Mouse (Mus musculus): ENCODE data around the gene Defa22. TPM values are rescaled to one million over a fixed set of nuclear protein-coding genes. Genes with fewer than 3 reads are reported as not detected.
"Not testable (repeated sequence)": the region's sequence is repeated elsewhere in the genome, so short reads cannot be mapped to it uniquely, and the experiment has no call there.

Gene Defa22
- polyA plus RNA-seq (2015; fragmentation: Nextera tagmentation; extraction: Ambion mirVana) = not detected in 2 replicates

- H3K9me3 ChIP-seq; ATAC-seq (ENCODE audit: low FRiP score); H3K4me3 ChIP-seq; H3K4me2 ChIP-seq; H3K36me3 ChIP-seq; H3K9ac ChIP-seq; H3K27ac ChIP-seq; H3K4me1 ChIP-seq (replicated peaks); H3K27me3 ChIP-seq: not testable (repeated sequence)
- no CpG with 5 or more reads among the region's 1 CpGs for WGBS
Observed at GRCm38 (mm10) chr8:21161977-21162376, at the start of gene Defa22. Defa22 (plus strand) TSS chr8:21162277.

GRCm38 (mm10) chr8:21134342-21134741 lies 27.7 kb upstream of the Defa22 start, which contains the start of gene Defa30:
Defa30 (plus strand) TSS chr8:21134642.
- H3K9me3 ChIP-seq; H3K27ac ChIP-seq; H3K4me2 ChIP-seq; H3K27me3 ChIP-seq; H3K9ac ChIP-seq; ATAC-seq (ENCODE audit: low FRiP score); H3K4me3 ChIP-seq; H3K36me3 ChIP-seq; H3K4me1 ChIP-seq (replicated peaks): not testable (repeated sequence)
- 59% methylated on average over 3 of the region's 3 CpGs for WGBS

GRCm38 (mm10) chr8:21191314-21191713 lies 29.2 kb downstream of the Defa22 start, which contains the start of gene Defa31:
Defa31 (plus strand) TSS chr8:21191614.
- not testable (repeated sequence) for H3K4me2 ChIP-seq; H3K9ac ChIP-seq; H3K27ac ChIP-seq; H3K36me3 ChIP-seq; H3K4me3 ChIP-seq; H3K9me3 ChIP-seq; H3K27me3 ChIP-seq; ATAC-seq (ENCODE audit: low FRiP score); H3K4me1 ChIP-seq (replicated peaks)
- no CpG with 5 or more reads among the region's 1 CpGs for WGBS

GRCm38 (mm10) chr8:21201261-21201660 lies 39.2 kb downstream of the Defa22 start, which contains the start of gene Gm15293:
Gm15293 (plus strand) TSS chr8:21201561.
- not testable (repeated sequence) for H3K9ac ChIP-seq; H3K9me3 ChIP-seq; H3K4me3 ChIP-seq; H3K4me1 ChIP-seq (replicated peaks); H3K36me3 ChIP-seq; H3K27ac ChIP-seq; H3K4me2 ChIP-seq; H3K27me3 ChIP-seq; ATAC-seq (ENCODE audit: low FRiP score)
- WGBS = no CpG with 5 or more reads among the region's 1 CpGs

Other genes with a start within 250 kb of the Defa22 start
- not detected in 2 replicates for gene Gm6040, start 240.2 kb upstream of the Defa22 start, polyA plus RNA-seq (2015; fragmentation: Nextera tagmentation; extraction: Ambion mirVana)
- not detected in 2 replicates for gene AY761185, start 217.6 kb upstream of the Defa22 start, polyA plus RNA-seq (2015; fragmentation: Nextera tagmentation; extraction: Ambion mirVana)
- gene Defa21, start 136.7 kb upstream of the Defa22 start, polyA plus RNA-seq (2015; fragmentation: Nextera tagmentation; extraction: Ambion mirVana) = not detected in 2 replicates
- gene Defa23, start 107.2 kb upstream of the Defa22 start, polyA plus RNA-seq (2015; fragmentation: Nextera tagmentation; extraction: Ambion mirVana) = not detected in 2 replicates
- not detected in 2 replicates for gene Defa35, start 97.2 kb upstream of the Defa22 start, polyA plus RNA-seq (2015; fragmentation: Nextera tagmentation; extraction: Ambion mirVana)
- not detected in 2 replicates for gene Defa25, start 77.8 kb upstream of the Defa22 start, polyA plus RNA-seq (2015; fragmentation: Nextera tagmentation; extraction: Ambion mirVana)
- not detected in 2 replicates for gene Gm14851, start 66.2 kb upstream of the Defa22 start, polyA plus RNA-seq (2015; fragmentation: Nextera tagmentation; extraction: Ambion mirVana)
- not detected in 2 replicates for gene Defa30, start 27.6 kb upstream of the Defa22 start, polyA plus RNA-seq (2015; fragmentation: Nextera tagmentation; extraction: Ambion mirVana)
- gene Defa31, start 29.3 kb downstream of the Defa22 start, polyA plus RNA-seq (2015; fragmentation: Nextera tagmentation; extraction: Ambion mirVana) = not detected in 2 replicates
- gene Gm15293, start 39.3 kb downstream of the Defa22 start, polyA plus RNA-seq (2015; fragmentation: Nextera tagmentation; extraction: Ambion mirVana) = not detected in 2 replicates
- gene Gm15292, start 87.5 kb downstream of the Defa22 start, polyA plus RNA-seq (2015; fragmentation: Nextera tagmentation; extraction: Ambion mirVana) = not detected in 2 replicates
- gene Defa27, start 153.3 kb downstream of the Defa22 start, polyA plus RNA-seq (2015; fragmentation: Nextera tagmentation; extraction: Ambion mirVana) = not detected in 2 replicates
- not detected in 2 replicates for gene Defa29, start 164.7 kb downstream of the Defa22 start, polyA plus RNA-seq (2015; fragmentation: Nextera tagmentation; extraction: Ambion mirVana)
- gene Defa2, start 216.2 kb downstream of the Defa22 start, polyA plus RNA-seq (2015; fragmentation: Nextera tagmentation; extraction: Ambion mirVana) = not detected in 2 replicates
- gene Defa33, start 229.5 kb downstream of the Defa22 start, polyA plus RNA-seq (2015; fragmentation: Nextera tagmentation; extraction: Ambion mirVana) = not detected in 2 replicates